Mouse (Mus musculus) heart, embryonic 14.5 days (tissue): ENCODE measurements at regions not wholly inside any gene's neighbourhood (a gene's known extent, or its start where the extent isn't known, plus 50 kb on each side); places are given as distances from the start of the nearest gene placed in this dataset.

Experiments used
- ATAC-seq: fragments of 200-750 bp; cut with Nextera tagmentation; 2 replicates; pipeline ENCODE4 v1.8.0; 2017; ENCODE audit warnings: low read depth, moderate TSS enrichment; ENCODE audit not compliant: insufficient number of reproducible peaks, insufficient read depth, low FRiP score
- H3K27ac ChIP-seq, 2 experiments: fragments of 200-500 bp in 1 of 2; fragments of 300-500 bp in 1 of 2; sonication (generic) in 1 of 2; replicated peaks in 1 of 2; 2 replicates each; pipeline ENCODE4 v1.5.1; 2012 to 2014; ENCODE audit warnings: low read depth in 2 of 2, low read length in 2 of 2, control low read depth in 1 of 2, mild to moderate bottlenecking in 1 of 2, mixed read lengths in 1 of 2; ENCODE audit not compliant: control insufficient read depth in 1 of 2, insufficient read depth in 1 of 2
- H3K27me3 ChIP-seq: fragments of 300-500 bp; sonication (generic); 2 replicates; pipeline ENCODE4 v1.6.1; 2014; ENCODE audit warnings: mild to moderate bottlenecking, low read length, control low read depth; ENCODE audit not compliant: control insufficient read depth, insufficient read depth
- H3K36me3 ChIP-seq: fragments of 300-500 bp; sonication (generic); 2 replicates; pipeline ENCODE4 v1.6.1; 2014; ENCODE audit warnings: mild to moderate bottlenecking, control low read depth, low read length, mixed read lengths; ENCODE audit not compliant: control insufficient read depth, insufficient read depth
- H3K4me1 ChIP-seq, 2 experiments: fragments of 200-500 bp in 1 of 2; fragments of 300-500 bp in 1 of 2; sonication (generic) in 1 of 2; 2 replicates each; pipeline ENCODE4 v1.6.1; 2012 to 2014; ENCODE audit warnings: low read length in 2 of 2, control low read depth in 1 of 2, mixed read lengths in 1 of 2; ENCODE audit not compliant: control insufficient read depth in 2 of 2, insufficient read depth in 2 of 2
- H3K4me2 ChIP-seq: fragments of 300-500 bp; sonication (generic); 2 replicates; pipeline ENCODE4 v1.6.1; 2014; ENCODE audit warnings: mild to moderate bottlenecking, low read length
- H3K4me3 ChIP-seq, 2 experiments: fragments of 200-500 bp in 1 of 2; fragments of 300-500 bp in 1 of 2; sonication (generic) in 1 of 2; 2 replicates each; pipeline ENCODE4 v1.5.1; 2012 to 2014; ENCODE audit warnings: low read length in 2 of 2, mild to moderate bottlenecking in 2 of 2, control low read depth in 1 of 2, low read depth in 1 of 2, moderate library complexity in 1 of 2; ENCODE audit not compliant: control insufficient read depth in 1 of 2, insufficient read depth in 1 of 2
- H3K9ac ChIP-seq: fragments of 300-500 bp; sonication (generic); 2 replicates; pipeline ENCODE4 v1.6.1; 2014; ENCODE audit warnings: mild to moderate bottlenecking, low read length
- H3K9me3 ChIP-seq: fragments of 300-500 bp; sonication (generic); 2 replicates; pipeline ENCODE4 v1.6.1; 2016; ENCODE audit warnings: low read length, control low read depth; ENCODE audit not compliant: control insufficient read depth
- WGBS: fragments of 180-500 bp; shearing (Covaris S2); extraction: QIAGEN DNeasy Blood & Tissue Kit; methylation state at CpG from one replicate; pipeline ENCODE4 v1.1.7; 2014; 5-methylcytosine and 5-hydroxymethylcytosine counted together

- Histone ChIP-seq H3K4me1 (peaks cover 0 to 4% of the 10 kb centered on the region in 2 experiments; a peak in 2 of 4 replicates), H3K27me3 (no peaks in the 10 kb centered on the region), H3K9me3 (no peaks in the 10 kb centered on the region), H3K4me3 (no peak overlapping the region), H3K36me3 (no peaks in the 10 kb centered on the region), H3K9ac (no peak overlapping the region), H3K27ac (no peak overlapping the region), H3K4me2 (no peak overlapping the region)
- 55% methylated on average over 3 of the region's 3 CpGs for WGBS
- ATAC-seq, result no peak
Observed at GRCm38 (mm10) chr10:37335148-37335547, 196.4 kb upstream of the Marcks start.

- H3K36me3 ChIP-seq, result no peaks in the 10 kb centered on the region
- H3K9ac ChIP-seq, result no peak overlapping the region
- no peaks in the 10 kb centered on the region for H3K4me1 ChIP-seq
- H3K4me3 ChIP-seq, result no peak overlapping the region
- H3K9me3 ChIP-seq, result no peaks in the 10 kb centered on the region
- no peak overlapping the region for H3K27ac ChIP-seq
- no peaks in the 10 kb centered on the region for H3K27me3 ChIP-seq
- 67% methylated on average over 3 of the region's 3 CpGs for WGBS
- ATAC-seq, result no peak
- no peak overlapping the region for H3K4me2 ChIP-seq
Observed at GRCm38 (mm10) chr10:37326168-37326534, 187.4 kb upstream of the Marcks start.

GRCm38 (mm10) chr10:37325514-37326167 is 186.9 kb upstream of the Marcks start:
- no peaks in the 10 kb centered on the region for H3K36me3 ChIP-seq
- WGBS, result 40% methylated on average over 6 of the region's 6 CpGs
- no peaks in the 10 kb centered on the region for H3K4me1 ChIP-seq
- H3K27ac ChIP-seq, result no peak overlapping the region
- no peak overlapping the region for H3K4me2 ChIP-seq
- no peaks in the 10 kb centered on the region for H3K27me3 ChIP-seq
- no peak for ATAC-seq
- no peaks in the 10 kb centered on the region for H3K9me3 ChIP-seq
- no peak overlapping the region for H3K9ac ChIP-seq
- no peak overlapping the region for H3K4me3 ChIP-seq

- Histone ChIP-seq H3K36me3 (no peaks in the 10 kb centered on the region), H3K9ac (no peak overlapping the region), H3K4me2 (no peak overlapping the region), H3K27me3 (no peaks in the 10 kb centered on the region), H3K27ac (no peak overlapping the region), H3K4me3 (no peak overlapping the region), H3K4me1 (no peaks in the 10 kb centered on the region), H3K9me3 (no peaks in the 10 kb centered on the region)
- ATAC-seq, result no peak
- 82% methylated on average over 1 of the region's 1 CpGs for WGBS
Observed at GRCm38 (mm10) chr10:37323689-37324088, 185.0 kb upstream of the Marcks start.

GRCm38 (mm10) chr10:37322809-37323208 is 184.1 kb upstream of the Marcks start:
- Histone ChIP-seq H3K4me1 (no peaks in the 10 kb centered on the region), H3K27ac (no peak overlapping the region), H3K9ac (no peak overlapping the region), H3K27me3 (no peaks in the 10 kb centered on the region), H3K4me2 (no peak overlapping the region), H3K4me3 (no peak overlapping the region), H3K36me3 (no peaks in the 10 kb centered on the region), H3K9me3 (0 out of 2 replicates have a peak, but pooled peaks cover 2% of the 10 kb centered on the region)
- no peak for ATAC-seq
- 71% methylated on average over 1 of the region's 1 CpGs for WGBS

- H3K27me3 ChIP-seq, result no peaks in the 10 kb centered on the region
- WGBS, result 92% methylated on average over 5 of the region's 5 CpGs
- H3K4me1 ChIP-seq, result no peaks in the 10 kb centered on the region
- ATAC-seq, result no peak
- no peak overlapping the region for H3K27ac ChIP-seq
- no peak overlapping the region for H3K4me3 ChIP-seq
- H3K9me3 ChIP-seq, result 0 out of 2 replicates have a peak, but pooled peaks cover 2% of the 10 kb centered on the region
- no peak overlapping the region for H3K4me2 ChIP-seq
- H3K9ac ChIP-seq, result no peak overlapping the region
- H3K36me3 ChIP-seq, result no peaks in the 10 kb centered on the region
Observed at GRCm38 (mm10) chr10:37322310-37322709, 183.6 kb upstream of the Marcks start.

GRCm38 (mm10) chr10:37321171-37321570 is 182.5 kb upstream of the Marcks start:
- no peaks in the 10 kb centered on the region for H3K36me3 ChIP-seq
- WGBS, result 68% methylated on average over 3 of the region's 3 CpGs
- 0 out of 2 replicates have a peak, but pooled peaks cover 2% of the 10 kb centered on the region for H3K9me3 ChIP-seq
- ATAC-seq, result no peak
- H3K27me3 ChIP-seq, result no peaks in the 10 kb centered on the region
- H3K4me3 ChIP-seq, result no peak overlapping the region
- H3K27ac ChIP-seq, result no peak overlapping the region
- H3K4me2 ChIP-seq, result no peak overlapping the region
- no peak overlapping the region for H3K9ac ChIP-seq
- no peaks in the 10 kb centered on the region for H3K4me1 ChIP-seq
